Mouse (Mus musculus) CH12F3 (cell line): ENCODE data around the gene Slc44a1.

Experiments
- in situ Hi-C: fragments of 300-500 bp; cut with MboI; formaldehyde crosslinking; loops from 2 replicates; pipeline ENCODE4 v1.14.3; 2020; ENCODE audit warnings: low sequenced_read_pairs

The Slc44a1 gene

DNA sequence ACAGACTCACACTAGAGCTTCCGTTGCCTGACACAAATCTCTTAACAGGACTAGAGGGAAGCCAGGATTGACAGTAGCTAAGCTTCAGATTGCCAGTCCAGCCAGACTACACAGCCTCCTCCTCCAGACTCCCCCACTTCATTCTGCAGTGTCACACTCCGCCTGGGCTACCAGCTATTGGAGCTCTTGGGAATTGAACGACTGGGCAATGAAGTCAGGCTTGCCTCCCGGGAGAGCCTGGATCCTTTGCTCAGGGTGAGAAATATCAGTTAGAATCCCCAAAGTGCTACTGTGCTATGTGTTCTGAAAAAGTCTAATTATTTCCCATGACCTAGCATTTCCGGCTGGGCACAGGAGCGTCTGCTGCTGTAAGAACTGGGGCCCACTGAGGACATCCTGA is 9.7 kb upstream of the Slc44a1 start:
- in situ Hi-C loops, result no loop called here

DNA sequence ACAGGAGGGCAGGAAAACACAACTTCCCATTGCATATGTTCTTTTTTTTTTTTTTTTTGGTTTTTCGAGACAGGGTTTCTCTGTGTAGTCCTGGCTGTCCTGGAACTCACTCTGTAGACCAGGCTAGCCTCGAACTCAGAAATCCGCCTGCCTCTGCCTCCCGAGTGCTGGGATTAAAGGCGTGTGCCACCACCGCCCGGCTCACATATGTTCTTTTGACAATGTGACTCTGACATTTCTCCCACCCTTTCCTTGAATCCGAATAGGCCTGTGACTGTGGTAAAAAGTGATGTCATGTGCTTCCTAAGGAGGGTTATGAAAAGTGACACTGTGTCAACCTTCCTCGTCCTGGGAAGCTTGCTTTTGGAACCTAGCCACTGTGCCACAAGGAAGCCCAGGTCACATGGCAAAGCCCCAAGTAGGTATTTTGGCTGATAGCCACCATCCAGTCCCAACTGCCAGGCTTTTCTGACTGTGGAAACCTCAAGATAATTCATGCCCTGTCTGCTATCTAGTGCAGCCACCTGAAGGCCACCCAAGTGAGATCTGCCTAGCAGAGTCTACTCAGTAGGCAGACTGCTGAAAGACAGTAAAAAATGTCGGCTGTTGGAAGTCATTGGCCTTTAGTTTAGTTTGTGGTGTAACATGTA is 8.5 kb upstream of the Slc44a1 start:
- in situ Hi-C loops, result no loop called here

DNA sequence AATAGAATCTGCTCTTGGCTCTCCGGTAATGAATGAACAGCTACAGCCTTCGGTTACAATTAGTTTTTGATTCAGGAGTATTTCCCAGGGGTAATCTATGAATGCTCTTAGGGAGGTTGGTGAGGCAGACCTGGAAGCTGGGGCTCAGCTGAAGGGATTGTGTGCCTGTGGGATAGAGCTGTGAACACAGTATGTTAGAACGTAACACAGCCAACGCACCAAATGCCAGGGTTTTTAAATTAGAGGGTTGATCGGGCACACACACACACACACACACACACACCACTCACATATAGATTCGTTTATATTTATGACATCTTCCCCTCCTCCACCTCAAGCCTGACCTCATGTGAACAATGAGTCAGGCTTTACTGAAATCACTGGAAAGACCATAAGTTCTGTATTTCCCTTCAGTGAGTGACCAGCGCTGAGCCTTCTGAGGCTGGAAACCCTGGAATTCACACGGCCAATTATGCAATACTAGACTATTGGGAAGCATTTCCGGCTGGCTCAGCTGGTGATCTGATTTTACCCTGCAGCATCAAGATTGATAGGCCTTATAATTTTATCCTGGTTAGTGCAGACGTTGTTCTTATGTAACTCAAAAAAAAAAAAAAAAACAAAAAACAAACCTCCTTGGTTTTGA is 3.0 kb upstream of the Slc44a1 start:
- in situ Hi-C loops, result no loop called here

DNA sequence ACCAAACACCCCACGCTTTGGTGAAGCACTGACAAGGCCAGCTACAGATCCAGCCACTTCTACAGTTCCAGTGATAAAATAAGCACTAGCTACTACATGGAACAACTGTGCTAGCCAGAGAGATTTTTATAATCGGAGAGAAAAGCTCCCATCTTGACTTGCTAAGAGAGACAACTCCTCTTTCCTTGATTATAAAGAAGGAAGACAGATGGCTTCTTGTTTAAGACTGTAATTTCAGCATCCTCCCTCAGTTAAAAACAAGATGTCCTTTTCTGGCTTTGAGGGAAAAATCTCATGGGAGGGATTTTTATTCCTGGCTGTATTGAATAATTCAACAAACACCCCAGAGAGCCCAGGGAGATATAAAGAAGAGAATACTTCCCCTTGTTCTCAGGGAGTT is 1.8 kb upstream of the Slc44a1 start:
- in situ Hi-C loops, result no loop called here

DNA sequence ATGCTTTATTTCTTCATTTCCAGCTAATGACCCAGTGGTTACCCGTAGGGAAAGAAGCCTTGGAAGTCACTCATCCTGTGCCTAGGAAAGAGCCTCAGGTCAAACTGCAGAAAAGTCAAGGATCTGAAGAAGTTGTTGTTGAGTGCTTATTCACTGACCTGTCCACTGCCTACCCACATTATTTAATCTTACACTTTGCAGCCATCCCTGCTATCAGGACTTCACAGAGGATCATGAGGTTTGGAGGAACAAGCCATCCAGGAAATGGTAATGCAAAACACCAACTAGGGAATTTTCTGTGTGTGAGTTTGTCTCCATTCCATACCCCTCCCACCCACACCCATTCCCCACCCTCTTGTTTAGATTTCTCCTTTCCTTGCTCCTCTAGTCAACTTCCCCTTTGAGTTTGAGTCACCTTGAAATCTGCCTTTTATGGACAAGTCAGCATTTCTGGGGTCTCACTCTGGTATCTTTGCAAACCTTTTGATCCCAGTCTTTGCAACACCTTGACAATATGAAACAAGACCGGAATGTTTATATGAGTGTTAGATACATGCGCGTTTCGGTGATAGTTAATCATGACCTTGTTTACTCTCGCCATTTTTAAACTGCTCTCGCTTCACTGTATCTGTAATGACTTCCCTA is 1.3 kb upstream of the Slc44a1 start:
- in situ Hi-C loops, result no loop called here

DNA sequence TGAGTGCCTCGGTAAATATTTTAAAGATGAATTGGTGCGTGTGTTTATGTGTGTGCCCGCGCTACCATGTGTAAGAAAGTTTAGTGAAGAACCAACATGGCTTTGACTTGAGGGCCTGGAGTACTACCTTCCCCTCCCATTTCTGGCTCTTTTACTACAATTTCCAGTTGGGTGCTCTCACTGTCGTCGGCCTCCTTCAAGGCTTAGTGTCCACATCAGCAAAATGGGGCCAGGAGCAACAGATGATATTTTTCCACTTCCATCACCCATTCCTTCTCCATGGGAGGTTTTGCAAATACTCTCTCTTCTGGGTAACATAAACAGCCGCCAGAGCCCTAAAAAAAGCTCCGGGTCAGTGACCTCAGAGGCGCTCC is 590 bp upstream of the Slc44a1 start:
- in situ Hi-C loops, result no loop called here

DNA sequence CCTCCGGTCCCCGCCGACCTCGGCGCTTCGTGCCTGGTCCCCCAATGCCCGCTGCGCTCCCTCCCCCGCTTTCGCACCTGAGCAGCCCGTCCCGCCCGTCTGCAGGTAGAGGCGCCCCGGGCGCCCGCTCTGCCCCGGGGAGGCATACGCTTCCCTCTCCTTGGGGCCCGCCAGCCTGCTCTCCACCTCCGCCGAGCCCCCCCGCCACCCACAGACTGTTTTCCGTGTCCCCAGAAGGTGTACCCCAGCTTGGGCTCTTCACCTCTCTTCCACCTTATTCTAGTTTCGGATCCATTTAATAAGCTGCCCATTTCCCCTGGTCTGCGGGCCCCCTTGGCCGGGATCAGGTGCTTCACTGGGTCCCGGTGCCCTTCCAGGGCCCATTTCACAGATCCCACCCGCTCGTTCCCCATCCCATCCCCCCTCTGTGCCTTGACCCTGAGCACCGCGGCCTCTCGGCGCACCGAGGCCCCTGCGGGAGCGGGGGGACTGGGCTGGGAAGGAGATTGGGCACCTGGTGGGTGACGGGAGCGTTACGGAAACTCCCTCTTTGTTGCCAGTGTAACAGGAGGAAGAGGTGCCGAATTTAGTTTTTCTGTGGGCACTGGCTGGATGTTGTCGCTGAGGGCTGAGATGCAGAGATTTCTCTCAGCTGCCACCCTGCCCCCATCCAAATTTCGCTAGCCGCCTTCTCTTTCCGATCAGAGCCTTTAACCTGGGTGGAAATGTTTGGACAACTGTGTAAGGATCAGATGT is 781 bp downstream of the Slc44a1 start:
- in situ Hi-C loops, result no loop called here

DNA sequence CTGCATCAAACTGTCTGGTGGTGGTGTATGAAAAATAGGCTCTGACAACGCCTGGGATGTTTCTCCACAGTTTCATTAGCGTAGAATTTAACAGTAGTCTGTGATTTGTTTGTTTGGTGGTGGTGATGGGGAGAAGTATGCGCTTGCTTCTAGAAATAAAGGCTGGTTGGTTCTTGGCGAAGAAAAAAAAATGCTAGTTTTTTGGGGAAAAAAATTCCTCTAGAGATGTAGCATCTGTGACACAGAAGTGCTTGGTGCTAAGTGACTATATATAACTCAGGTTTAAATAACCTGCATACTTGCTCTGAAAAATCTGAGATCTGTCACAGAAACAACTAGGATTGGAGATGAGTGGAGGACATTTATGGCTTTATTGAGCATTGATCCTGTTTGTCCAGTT is 1.5 kb downstream of the Slc44a1 start:
- in situ Hi-C loops, result no loop called here

DNA sequence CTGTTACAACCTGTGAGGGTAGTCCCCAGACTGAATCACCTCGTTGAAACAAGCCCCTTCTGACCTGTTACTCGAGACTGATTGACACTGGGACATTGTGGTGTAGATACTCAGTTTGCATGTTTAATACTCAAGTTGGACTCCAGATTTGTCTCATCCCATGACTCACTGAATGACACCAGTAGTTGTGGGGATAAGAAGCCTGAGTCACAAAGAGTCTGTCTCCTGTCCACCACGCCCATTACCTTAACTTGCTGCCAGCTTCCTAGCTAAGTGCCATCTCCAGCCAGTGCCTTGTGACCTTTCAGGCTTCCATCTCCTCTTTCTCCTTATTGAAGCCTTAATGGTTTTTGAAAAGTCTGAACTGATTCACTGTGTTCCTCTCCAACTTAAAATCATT is 6.0 kb downstream of the Slc44a1 start:
- in situ Hi-C loops, result no loop called here

DNA sequence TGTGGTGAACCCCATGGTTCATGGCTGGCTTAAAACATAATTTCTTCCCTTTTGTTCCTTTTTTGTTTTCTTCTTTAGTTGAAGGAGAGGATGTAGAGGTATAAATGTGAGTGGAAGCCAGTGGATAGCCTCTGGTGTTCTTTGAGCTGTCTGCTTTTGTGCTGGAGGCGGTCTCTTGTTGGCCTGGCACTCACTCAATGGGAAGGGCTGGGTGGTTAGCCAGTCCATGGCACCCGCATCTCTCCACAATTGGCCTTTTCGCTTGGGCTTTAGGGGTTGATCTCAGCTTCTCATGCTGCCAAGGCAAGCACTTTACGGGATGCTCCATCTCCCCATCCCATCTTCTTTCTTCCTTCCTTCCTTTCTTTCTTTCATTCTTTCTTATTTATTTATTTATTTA is 7.6 kb downstream of the Slc44a1 start:
- in situ Hi-C loops, result no loop called here

DNA sequence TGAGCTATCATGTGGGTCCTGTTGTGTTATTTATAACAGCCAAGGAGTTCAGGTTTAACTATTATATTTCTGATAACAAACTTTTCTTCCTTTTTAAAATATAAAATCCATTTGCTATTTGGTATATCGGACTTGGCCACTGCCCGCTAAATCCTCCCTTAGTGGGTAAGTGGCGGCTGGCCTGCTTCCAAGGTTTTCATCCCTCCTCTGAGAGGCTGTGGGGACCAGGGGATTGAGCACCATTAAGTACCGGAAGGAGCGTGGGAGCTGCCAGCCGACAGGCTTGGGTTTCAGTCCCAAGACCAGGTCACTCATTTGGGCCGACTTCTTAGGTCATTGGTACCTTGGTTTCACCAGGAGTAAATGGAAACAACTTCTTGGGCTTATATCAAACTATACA is 10.5 kb downstream of the Slc44a1 start:
- in situ Hi-C loops, result no loop called here

DNA sequence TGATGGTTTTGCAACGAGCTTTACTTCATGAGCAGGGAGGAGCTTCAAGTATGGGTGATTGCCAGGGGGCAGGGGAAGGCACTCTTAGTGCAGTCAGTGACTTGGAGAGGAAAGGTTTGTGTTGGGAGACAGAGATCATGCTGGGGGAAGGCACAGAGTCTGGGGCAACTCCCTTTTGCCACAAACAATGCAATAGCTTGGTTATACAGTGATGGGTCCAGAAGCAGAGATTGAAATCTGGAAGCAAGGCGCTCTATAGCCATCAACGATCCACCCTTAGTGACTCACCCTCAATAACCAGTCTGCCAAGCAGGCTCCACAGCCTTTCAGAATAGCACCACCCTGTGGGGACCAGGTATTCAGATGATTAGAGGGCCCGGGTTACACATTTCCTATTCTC is 11.7 kb downstream of the Slc44a1 start:
- in situ Hi-C loops, result no loop called here

DNA sequence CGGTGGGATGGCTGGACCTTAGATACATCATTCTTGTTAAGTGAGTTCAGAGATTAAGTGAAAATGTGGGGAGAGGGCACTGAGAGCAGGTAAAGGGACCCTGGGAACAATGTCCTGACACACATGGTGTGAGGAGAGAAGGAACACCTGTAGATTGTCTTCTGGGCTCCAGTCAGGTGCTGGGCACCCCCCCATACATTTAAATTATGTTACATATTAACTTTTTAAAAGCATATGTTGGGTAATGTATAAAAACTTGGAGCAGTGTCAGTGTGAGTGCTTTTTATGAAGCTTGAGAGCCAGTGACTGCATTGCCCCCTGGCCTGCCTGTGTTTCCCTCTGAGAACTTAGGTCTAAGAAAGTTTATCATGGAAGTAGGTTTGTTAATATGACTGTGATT is 12.2 kb downstream of the Slc44a1 start:
- in situ Hi-C loops, result no loop called here

DNA sequence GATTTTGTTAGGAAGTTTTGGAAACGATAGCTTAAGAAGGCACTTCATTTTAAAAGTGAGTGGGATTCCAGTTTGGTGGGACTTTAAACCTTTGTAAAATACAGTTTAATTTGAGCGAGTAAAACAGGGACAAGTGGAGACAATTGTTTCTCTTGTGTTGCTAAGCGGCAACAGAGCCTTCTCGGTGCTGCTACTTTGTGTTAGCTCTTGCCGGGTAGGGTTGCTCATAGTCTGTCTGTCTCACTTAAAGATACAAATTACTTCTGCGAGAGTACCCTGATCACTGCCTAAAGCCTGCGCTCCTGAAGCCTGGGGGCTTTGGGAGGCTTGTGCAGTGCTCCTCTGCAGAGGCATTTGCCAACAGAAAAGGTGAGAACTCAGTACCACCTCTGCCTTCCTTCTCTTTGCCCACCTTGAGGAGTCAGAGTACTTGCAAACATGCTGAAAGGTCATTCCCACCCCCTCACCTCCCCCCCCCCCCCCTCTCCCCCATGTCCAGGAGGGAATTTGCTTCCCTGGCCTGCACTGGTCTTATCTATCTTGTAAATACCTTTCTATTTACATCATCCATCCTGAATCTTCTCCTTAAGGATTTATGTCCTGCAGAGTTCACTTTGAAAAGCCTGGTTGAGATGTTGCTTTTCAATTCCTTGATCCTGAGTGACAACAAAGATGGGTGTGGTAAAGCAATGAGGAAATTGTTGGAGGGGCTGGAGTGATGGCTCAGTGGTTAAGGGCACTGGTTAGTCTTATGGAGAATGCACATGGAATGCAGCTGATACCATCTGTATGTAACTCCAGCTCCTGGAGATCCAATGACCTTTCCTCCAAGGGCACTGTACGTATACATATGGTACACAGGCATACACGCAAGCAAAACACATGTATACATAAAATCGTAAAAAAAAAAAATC is 13.0 kb downstream of the Slc44a1 start:
- in situ Hi-C loops, result no loop called here

DNA sequence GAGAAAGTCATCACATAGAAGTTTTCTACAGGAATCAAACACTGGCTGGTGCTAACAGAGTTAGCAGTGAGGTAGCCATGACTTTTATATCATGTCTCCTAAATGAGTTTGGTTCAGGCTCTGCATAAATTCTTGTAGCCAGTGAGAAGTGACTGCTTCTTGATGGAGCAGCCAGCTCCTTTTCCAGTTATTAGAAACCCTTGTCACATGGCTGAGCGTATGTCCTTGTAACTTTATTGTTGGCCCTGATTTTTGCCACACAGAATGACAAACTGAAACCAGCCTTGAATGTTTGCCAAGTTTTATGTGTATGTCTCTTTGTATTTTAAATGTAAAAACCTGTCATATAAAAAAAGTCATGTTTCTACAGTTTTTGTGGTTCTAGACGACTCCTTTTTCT is 15.7 kb downstream of the Slc44a1 start:
- in situ Hi-C loops, result no loop called here

DNA sequence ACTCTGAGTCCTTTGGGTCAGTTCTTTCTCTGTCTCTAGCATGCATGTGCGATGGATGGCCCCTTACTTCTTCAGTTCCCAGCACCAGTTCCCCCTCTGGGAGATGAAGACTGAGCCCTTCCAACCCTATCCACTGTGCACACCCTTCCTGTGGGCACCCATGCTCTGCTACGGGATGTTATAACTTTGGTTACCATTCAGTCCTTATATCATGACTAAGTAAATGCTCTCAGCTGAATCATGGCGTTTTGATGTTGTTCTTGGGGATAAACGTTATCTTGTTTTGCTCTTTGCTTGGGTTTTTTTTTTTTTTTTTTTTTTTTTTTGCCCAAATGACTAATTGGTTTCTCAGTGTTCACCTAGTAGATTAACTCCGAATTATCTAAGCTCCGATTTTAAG is 16.4 kb downstream of the Slc44a1 start:
- in situ Hi-C loops, result no loop called here

DNA sequence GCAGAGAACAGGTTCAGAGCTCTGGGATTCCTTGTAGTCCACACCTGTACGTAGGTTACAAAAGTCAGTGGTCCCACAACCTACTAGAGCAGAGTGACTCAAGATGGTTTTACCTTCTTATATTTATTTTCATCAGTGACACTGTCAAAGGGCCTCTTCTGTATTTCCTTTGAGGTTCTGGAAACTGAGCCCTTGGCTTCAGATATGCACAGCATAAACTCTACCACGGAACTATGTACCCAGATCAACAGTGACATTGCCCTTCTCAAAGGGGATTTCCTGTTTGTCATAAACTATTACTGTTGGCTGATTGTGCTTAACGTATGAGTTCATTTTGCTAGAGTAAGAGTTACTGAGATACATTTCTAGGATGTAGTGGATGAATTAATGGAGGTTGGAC is 18.3 kb downstream of the Slc44a1 start:
- in situ Hi-C loops, result no loop called here

DNA sequence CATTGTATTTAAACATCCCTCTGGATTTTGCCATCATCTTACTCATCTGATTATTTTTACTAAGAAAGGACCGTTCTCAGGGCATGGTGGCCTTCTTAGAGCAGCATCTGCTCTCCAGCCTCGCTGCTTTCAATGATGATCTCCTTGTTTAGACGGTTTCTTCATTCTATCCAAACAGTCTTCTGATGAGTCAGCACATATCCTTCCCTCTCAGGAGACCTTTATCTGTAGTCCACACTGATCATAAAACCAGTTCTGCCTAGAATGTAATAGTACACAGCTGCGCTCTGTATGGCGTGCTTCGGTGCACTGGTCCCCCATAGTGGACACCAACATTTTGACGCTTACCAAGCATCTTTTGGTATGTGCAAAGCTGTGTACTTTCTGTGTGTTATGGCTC is 19.5 kb downstream of the Slc44a1 start:
- in situ Hi-C loops, result no loop called here

DNA sequence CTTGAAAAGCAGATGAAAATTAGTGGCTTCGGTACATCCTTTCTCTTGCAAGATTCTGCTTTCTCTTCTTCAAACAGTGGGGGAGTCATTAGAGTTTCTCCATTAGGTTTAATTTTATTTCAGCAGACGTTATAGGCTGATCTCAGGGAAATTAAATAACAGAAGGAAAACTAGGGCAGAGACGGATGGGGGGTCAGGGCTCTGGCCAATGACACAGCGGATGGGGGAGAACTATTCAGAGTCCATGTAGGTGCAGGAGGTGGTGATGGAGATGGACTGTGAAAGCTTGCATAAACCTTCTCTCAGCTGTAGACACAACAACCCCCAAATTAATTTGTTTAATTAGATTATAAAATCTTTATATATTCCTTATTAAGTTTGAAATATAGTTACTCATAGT is 20.8 kb downstream of the Slc44a1 start:
- in situ Hi-C loops, result no loop called here

DNA sequence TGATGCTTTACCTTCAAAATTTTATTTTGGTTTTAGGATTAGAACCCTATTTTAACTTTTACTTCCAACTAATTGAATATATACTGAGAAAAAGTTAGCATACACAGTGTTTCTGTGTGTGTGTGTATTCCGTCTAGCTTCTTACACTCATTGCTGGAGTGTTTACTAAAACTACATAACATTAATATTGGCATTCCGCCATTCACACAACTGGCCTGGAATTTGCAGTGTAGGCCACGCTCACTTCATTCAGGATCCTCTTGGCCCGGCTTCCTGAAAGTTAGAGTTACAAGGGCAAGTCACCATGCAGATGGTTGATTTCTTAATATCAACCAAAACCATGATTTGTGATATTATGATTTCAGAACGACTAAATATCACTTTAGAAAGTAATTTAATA is 21.9 kb downstream of the Slc44a1 start:
- in situ Hi-C loops, result no loop called here
